Mouse (Mus musculus) hindbrain, embryonic 12.5 days (tissue): ENCODE measurements around the gene Slmap. TPM values are rescaled to one million over a fixed set of nuclear protein-coding genes. Genes with fewer than 3 reads are reported as not detected.

Experiments
- polyA plus RNA-seq: library from polyadenylated mRNA; unstranded; fragments of >200 nt; fragmentation: Nextera tagmentation; extraction: Ambion mirVana; gene quantifications from 2 replicates; pipeline ENCODE4 v1.2.1, GENCODE M21; 2016

Slmap gene
- polyA plus RNA-seq, 1 experiment from 2014 or later, result 24.9 TPM

Other genes starting within 250 kb of the Slmap start
- 28.9 and 32.7 TPM in 2 replicates for gene Dennd6a, start 38.9 kb upstream of the Slmap start, polyA plus RNA-seq
- 556 and 628 TPM in 2 replicates for gene Arf4, start 103.1 kb upstream of the Slmap start, polyA plus RNA-seq
- 12.3 and 12.4 TPM in 2 replicates for gene Pde12, start 135.0 kb upstream of the Slmap start, polyA plus RNA-seq
- gene Dnah12, start 158.3 kb upstream of the Slmap start, polyA plus RNA-seq, result 0.08 and 0.26 TPM in 2 replicates